Mouse (Mus musculus) small intestine, adult 2 months (tissue): Measurements from ENCODE around the gene Tom1l2. TPM values are rescaled to one million over a fixed set of nuclear protein-coding genes. Genes with fewer than 3 reads are reported as not detected.

Source experiments
- H3K27ac ChIP-seq: fragments of 200-500 bp; 2 replicates; pipeline ENCODE4 v1.5.1; 2012; ENCODE audit warnings: low read depth, low read length, control low read depth, inconsistent platforms; ENCODE audit not compliant: insufficient read depth
- H3K27me3 ChIP-seq: fragments of 200-500 bp; 2 replicates; pipeline ENCODE4 v1.6.1; 2012; ENCODE audit warnings: mild to moderate bottlenecking, moderate library complexity, low read length, inconsistent platforms; ENCODE audit not compliant: control insufficient read depth, insufficient read depth
- H3K36me3 ChIP-seq: fragments of 200-500 bp; 2 replicates; pipeline ENCODE4 v1.6.1; 2012; ENCODE audit warnings: mild to moderate bottlenecking, low read length, control low read depth, inconsistent platforms; ENCODE audit not compliant: control insufficient read depth, insufficient read depth
- H3K4me1 ChIP-seq: fragments of 200-500 bp; 2 replicates; pipeline ENCODE4 v1.6.1; 2012; ENCODE audit warnings: low read length, inconsistent platforms, mixed read lengths; ENCODE audit not compliant: control insufficient read depth, insufficient read depth, insufficient read length
- H3K4me3 ChIP-seq: fragments of 200-500 bp; 2 replicates; pipeline ENCODE4 v1.5.1; 2012; ENCODE audit warnings: low read depth, mild to moderate bottlenecking, control low read depth, inconsistent platforms, low read length, moderate library complexity
- CTCF ChIP-seq: fragments of 200-500 bp; IDR thresholded peaks from 2 replicates; pipeline ENCODE4 v1.5.1; 2012; ENCODE audit warnings: low read depth, mild to moderate bottlenecking, control low read depth, inconsistent platforms, low read length, moderate library complexity, mixed read lengths; ENCODE audit not compliant: insufficient replicate concordance, insufficient read length; ENCODE audit errors: extremely low read depth
- POLR2A ChIP-seq: fragments of 200-500 bp; IDR thresholded peaks from 2 replicates; pipeline ENCODE4 v1.6.1; 2012; ENCODE audit warnings: low read depth, mild to moderate bottlenecking, control low read depth, inconsistent platforms, low read length, moderate library complexity
- WGBS: fragments of 180-500 bp; shearing (Covaris S2); methylation state at CpG from one replicate; pipeline ENCODE4 v1.1.7; 2018; 5-methylcytosine and 5-hydroxymethylcytosine counted together
- polyA plus RNA-seq: library from polyadenylated mRNA; depleted of rRNA; stranded (reverse); fragments of >200 nt; gene quantifications from 2 replicates; pipeline ENCODE4 v1.2.3, GENCODE M21; 2012

The Tom1l2 gene
- polyA plus RNA-seq, 1 experiment = 152 TPM

- Histone ChIP-seq H3K4me3 (no peak overlapping the region), H3K27me3 (no peaks in the 10 kb centered on the region), H3K27ac (no peak overlapping the region), H3K4me1 (peaks cover 2% of the 10 kb centered on the region; the same call in 1 of the 2 replicates), H3K36me3 (peaks cover 22% of the 10 kb centered on the region)
- WGBS = 68% methylated on average over 4 of the region's 4 CpGs
- TF ChIP-seq CTCF (peak; percentile 19; the same call in 1 of the 2 replicates), POLR2A (no peak)
Measured at GRCm38 (mm10) chr11:60265271-60265985, 87.3 kb downstream of the Tom1l2 start.

GRCm38 (mm10) chr11:60264651-60265050 lies 88.1 kb downstream of the Tom1l2 start:
- Histone ChIP-seq H3K4me3 (no peak overlapping the region), H3K27ac (no peak overlapping the region), H3K27me3 (no peaks in the 10 kb centered on the region), H3K36me3 (peaks cover 18% of the 10 kb centered on the region), H3K4me1 (peaks cover 2% of the 10 kb centered on the region; the same call in 1 of the 2 replicates)
- WGBS = 94% methylated on average over 1 of the region's 1 CpGs
- TF ChIP-seq CTCF (no peak), POLR2A (no peak)

GRCm38 (mm10) chr11:60262396-60262795 lies 90.3 kb downstream of the Tom1l2 start:
- TF ChIP-seq CTCF (no peak), POLR2A (no peak)
- peaks cover 2% of the 10 kb centered on the region; the same call in 1 of the 2 replicates for H3K4me1 ChIP-seq
- H3K4me3 ChIP-seq = no peak overlapping the region
- 96% methylated on average over 4 of the region's 4 CpGs for WGBS
- H3K36me3 ChIP-seq = peaks cover 24% of the 10 kb centered on the region
- H3K27me3 ChIP-seq = no peaks in the 10 kb centered on the region
- H3K27ac ChIP-seq = no peak overlapping the region

GRCm38 (mm10) chr11:60260743-60261142 lies 92.0 kb downstream of the Tom1l2 start:
- TF ChIP-seq POLR2A (no peak), CTCF (no peak)
- H3K4me3 ChIP-seq = no peak overlapping the region
- H3K27ac ChIP-seq = no peak overlapping the region
- no peaks in the 10 kb centered on the region for H3K27me3 ChIP-seq
- peaks cover 2% of the 10 kb centered on the region; the same call in 1 of the 2 replicates for H3K4me1 ChIP-seq
- H3K36me3 ChIP-seq = peaks cover 32% of the 10 kb centered on the region
- 95% methylated on average over 3 of the region's 3 CpGs for WGBS

GRCm38 (mm10) chr11:60257696-60258095 lies 95.0 kb downstream of the Tom1l2 start:
- Histone ChIP-seq H3K4me3 (no peak overlapping the region), H3K27ac (no peak overlapping the region), H3K36me3 (peaks cover 46% of the 10 kb centered on the region), H3K4me1 (no peaks in the 10 kb centered on the region), H3K27me3 (no peaks in the 10 kb centered on the region)
- 87% methylated on average over 2 of the region's 2 CpGs for WGBS
- TF ChIP-seq CTCF (no peak), POLR2A (no peak)

- no peak for TF ChIP-seq POLR2A
- peaks cover 52% of the 10 kb centered on the region for H3K36me3 ChIP-seq
- H3K4me3 ChIP-seq = no peak overlapping the region
- no peak overlapping the region for H3K27ac ChIP-seq
- H3K27me3 ChIP-seq = no peaks in the 10 kb centered on the region
- 86% methylated on average over 9 of the region's 9 CpGs for WGBS
- no peaks in the 10 kb centered on the region for H3K4me1 ChIP-seq
Measured at GRCm38 (mm10) chr11:60256713-60257112, 96.0 kb downstream of the Tom1l2 start.

- no peak overlapping the region for H3K4me3 ChIP-seq
- no peak overlapping the region for H3K27ac ChIP-seq
- peaks cover 52% of the 10 kb centered on the region for H3K36me3 ChIP-seq
- WGBS = 79% methylated on average over 6 of the region's 6 CpGs
- no peak for TF ChIP-seq CTCF
- no peak for TF ChIP-seq POLR2A
- H3K27me3 ChIP-seq = no peaks in the 10 kb centered on the region
- no peaks in the 10 kb centered on the region for H3K4me1 ChIP-seq
Measured at GRCm38 (mm10) chr11:60256176-60256681, 96.5 kb downstream of the Tom1l2 start.

- H3K36me3 ChIP-seq = peaks cover 49% of the 10 kb centered on the region
- H3K4me3 ChIP-seq = no peak overlapping the region
- 85% methylated on average over 3 of the region's 3 CpGs for WGBS
- no peak for TF ChIP-seq POLR2A
- no peak for TF ChIP-seq CTCF
- H3K27me3 ChIP-seq = no peaks in the 10 kb centered on the region
- no peaks in the 10 kb centered on the region for H3K4me1 ChIP-seq
- H3K27ac ChIP-seq = no peak overlapping the region
Measured at GRCm38 (mm10) chr11:60255639-60256038, 97.1 kb downstream of the Tom1l2 start.
